Mouse (Mus musculus): ENCODE data around the gene Tmem179b. TPM values are rescaled to one million over a fixed set of nuclear protein-coding genes. Genes with fewer than 3 reads are reported as not detected.

Gene Tmem179b
- polyA plus RNA-seq (2016; fragmentation: Nextera tagmentation; extraction: Ambion mirVana): 47.4 and 49.5 TPM in 2 replicates

DNA sequence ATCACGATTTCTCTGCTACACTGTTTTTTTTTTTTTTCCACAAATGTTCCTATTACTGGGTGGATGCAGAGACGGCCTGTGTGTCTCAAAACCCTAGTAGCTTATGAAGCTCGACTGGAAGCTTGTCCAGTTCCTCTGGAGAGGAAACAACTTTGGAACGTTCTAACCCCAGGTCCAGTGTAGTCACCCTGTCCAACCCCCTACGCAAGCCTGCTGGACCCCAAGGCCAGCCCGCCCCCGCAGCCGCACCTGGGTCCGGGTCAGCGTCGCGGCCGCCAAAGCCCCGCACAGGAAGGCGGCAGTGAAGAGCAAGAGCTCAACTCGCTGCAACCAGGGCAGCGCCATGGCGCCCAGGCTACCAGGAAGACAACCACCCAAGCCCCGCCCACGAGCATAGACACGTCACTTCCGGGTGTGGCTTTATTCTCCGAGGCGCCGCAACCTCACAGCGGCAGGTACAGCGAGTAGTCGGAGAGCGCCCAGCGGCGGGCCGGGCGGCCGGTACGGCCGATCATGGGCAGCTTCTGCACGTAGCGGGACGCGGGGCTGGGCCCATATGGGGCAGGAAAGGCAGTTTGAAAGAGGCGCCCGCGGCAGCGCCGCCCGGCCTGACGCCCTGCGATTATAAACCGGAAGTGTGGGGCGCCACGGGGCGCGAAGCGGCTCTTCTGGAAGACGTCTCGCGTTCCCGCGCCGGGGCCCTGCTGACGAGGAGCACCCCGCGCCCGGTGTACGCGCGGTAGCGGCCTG, at the start of gene Tmem179b:
TSS of gene Tmem179b (minus strand) at position 382 of the 750 bp plus-strand sequence.
- Histone ChIP-seq H3K27me3 (ENCODE audit: poor library complexity, severe bottlenecking) (no peaks in the 10 kb centered on the region), H3K9me3 (no peaks in the 10 kb centered on the region), H3K36me3 (replicated peaks) (peaks cover 72% of the 10 kb centered on the region), H3K4me1 (peaks cover 52% of the 10 kb centered on the region), H3K27ac (peak within 1 kb of the TSS; percentile 98), H3K4me3 (peak within 1 kb of the TSS; percentile 88)
- WGBS: under 1% methylated on average over 68 of the region's 68 CpGs
- DNase-seq (ENCODE audit: extremely low spot score, low spot score): peak; percentile 97

DNA sequence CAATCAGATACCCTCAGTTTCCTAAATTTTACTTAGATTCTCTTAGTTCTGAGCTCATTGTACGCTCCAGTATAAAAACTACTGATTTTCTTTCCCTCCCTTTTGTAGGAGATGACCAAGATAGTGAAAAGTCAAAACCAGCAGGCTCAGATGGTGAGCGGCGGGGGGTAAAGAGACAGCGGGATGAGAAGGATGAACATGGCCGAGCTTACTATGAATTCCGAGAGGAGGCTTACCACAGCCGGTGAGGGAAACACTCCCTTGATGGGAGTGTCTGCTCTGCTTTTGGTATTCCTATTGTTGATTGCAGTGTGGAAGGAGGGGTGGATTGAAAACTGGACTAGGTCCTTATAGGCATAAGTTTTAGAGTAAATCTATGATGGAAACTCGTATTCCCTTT, 48.4 kb upstream of the Tmem179b start:
- no peak overlapping the region for H3K27ac ChIP-seq
- peaks cover 59% of the 10 kb centered on the region for H3K36me3 ChIP-seq (replicated peaks)
- H3K4me1 ChIP-seq: peaks cover 29% of the 10 kb centered on the region
- H3K9me3 ChIP-seq: no peaks in the 10 kb centered on the region
- 82% methylated on average over 8 of the region's 8 CpGs for WGBS
- H3K27me3 ChIP-seq (ENCODE audit: poor library complexity, severe bottlenecking): no peaks in the 10 kb centered on the region
- peak overlapping the region; percentile 81 for H3K4me3 ChIP-seq
- DNase-seq (ENCODE audit: extremely low spot score, low spot score): no peak

- Histone ChIP-seq H3K9me3 (no peaks in the 10 kb centered on the region), H3K4me3 (peak overlapping the region; percentile 81), H3K27me3 (ENCODE audit: poor library complexity, severe bottlenecking) (no peaks in the 10 kb centered on the region), H3K36me3 (replicated peaks) (peaks cover 53% of the 10 kb centered on the region), H3K27ac (peak overlapping the region; percentile 97), H3K4me1 (peaks cover 43% of the 10 kb centered on the region)
- 3% methylated on average over 7 of the region's 7 CpGs for WGBS
- DNase-seq (ENCODE audit: extremely low spot score, low spot score): no peak
Observed at GRCm38 (mm10) chr19:8821146-8821545, 46.9 kb upstream of the Tmem179b start.

- under 1% methylated on average over 48 of the region's 48 CpGs for WGBS
- Histone ChIP-seq H3K36me3 (replicated peaks) (peaks cover 53% of the 10 kb centered on the region), H3K27ac (peak overlapping the region; percentile 97), H3K4me1 (peaks cover 48% of the 10 kb centered on the region), H3K4me3 (peak overlapping the region; percentile 81), H3K9me3 (no peaks in the 10 kb centered on the region), H3K27me3 (ENCODE audit: poor library complexity, severe bottlenecking) (no peaks in the 10 kb centered on the region)
- DNase-seq (ENCODE audit: extremely low spot score, low spot score): no peak
Observed at GRCm38 (mm10) chr19:8820424-8820956, 46.2 kb upstream of the Tmem179b start.

DNA sequence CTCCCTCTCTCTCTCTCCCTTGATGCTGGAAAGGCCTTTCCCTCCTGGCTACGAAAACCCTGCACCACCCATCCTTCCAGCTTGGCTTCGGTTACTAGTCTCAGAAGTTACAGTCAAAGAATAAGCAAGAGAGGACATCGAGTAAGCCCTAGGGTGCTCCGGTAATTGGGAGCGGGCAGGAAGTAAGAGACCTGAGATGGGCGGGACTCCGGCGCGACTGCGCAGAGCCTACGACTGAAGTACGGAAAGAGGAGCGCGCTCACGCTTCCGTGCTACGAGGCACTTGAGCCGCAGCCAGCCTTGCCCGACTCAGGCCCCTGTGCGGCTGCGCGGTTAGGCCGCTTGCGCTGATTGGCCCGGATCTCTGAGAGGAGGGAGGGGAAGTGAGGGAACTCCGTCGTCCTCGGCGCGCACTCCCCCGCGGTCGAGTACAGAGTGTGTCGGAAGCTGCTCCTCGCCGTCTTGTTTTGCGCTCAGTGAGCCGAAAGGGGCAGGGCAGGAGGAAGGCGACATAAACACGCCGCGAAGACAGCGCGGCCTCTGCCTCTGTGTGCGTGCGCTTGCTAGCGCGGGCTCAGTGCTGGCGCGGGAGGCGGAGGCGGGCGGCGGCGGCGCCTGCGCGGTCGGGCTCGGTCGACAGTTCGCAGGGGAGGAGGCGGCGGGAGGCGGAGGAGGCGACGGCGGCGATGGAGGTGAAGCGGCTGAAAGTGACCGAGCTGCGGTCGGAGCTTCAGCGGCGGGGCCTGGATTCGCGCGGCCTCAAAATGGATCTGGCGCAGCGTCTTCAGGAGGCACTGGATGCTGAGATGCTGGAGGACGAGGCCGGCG, 45.5 kb upstream of the Tmem179b start, which contains the start of gene Hnrnpul2:
TSS of gene Hnrnpul2 (plus strand) at position 415 of the 828 bp plus-strand sequence.
- no peaks in the 10 kb centered on the region for H3K9me3 ChIP-seq
- H3K4me1 ChIP-seq: peaks cover 52% of the 10 kb centered on the region
- H3K36me3 ChIP-seq (replicated peaks): peaks cover 53% of the 10 kb centered on the region
- DNase-seq (ENCODE audit: extremely low spot score, low spot score): peak; percentile 97
- H3K27ac ChIP-seq: peak within 1 kb of the TSS; percentile 97
- H3K4me3 ChIP-seq: peak within 1 kb of the TSS; percentile 81
- H3K27me3 ChIP-seq (ENCODE audit: poor library complexity, severe bottlenecking): no peaks in the 10 kb centered on the region
- WGBS: under 1% methylated on average over 83 of the region's 83 CpGs

GRCm38 (mm10) chr19:8818801-8819595, 44.7 kb upstream of the Tmem179b start, which contains the start of gene Ttc9c:
Gene Ttc9c, minus strand, starts transcription at chr19:8819333.
- Histone ChIP-seq H3K4me3 (peak within 1 kb of the TSS; percentile 81), H3K4me1 (peaks cover 52% of the 10 kb centered on the region), H3K27ac (peak within 1 kb of the TSS; percentile 97), H3K36me3 (replicated peaks) (peaks cover 53% of the 10 kb centered on the region), H3K9me3 (no peaks in the 10 kb centered on the region), H3K27me3 (ENCODE audit: poor library complexity, severe bottlenecking) (no peaks in the 10 kb centered on the region)
- 1% methylated on average over 33 of the region's 33 CpGs for WGBS
- DNase-seq (ENCODE audit: extremely low spot score, low spot score): peak; percentile 97

GRCm38 (mm10) chr19:8818301-8818798, 44.1 kb upstream of the Tmem179b start:
- Histone ChIP-seq H3K27me3 (ENCODE audit: poor library complexity, severe bottlenecking) (no peaks in the 10 kb centered on the region), H3K27ac (peak overlapping the region; percentile 97), H3K4me1 (peaks cover 52% of the 10 kb centered on the region), H3K9me3 (no peaks in the 10 kb centered on the region), H3K4me3 (peak overlapping the region; percentile 81), H3K36me3 (replicated peaks) (peaks cover 53% of the 10 kb centered on the region)
- DNase-seq (ENCODE audit: extremely low spot score, low spot score): no peak
- WGBS: 37% methylated on average over 14 of the region's 14 CpGs

GRCm38 (mm10) chr19:8817001-8817400, 42.7 kb upstream of the Tmem179b start:
- WGBS: 75% methylated on average over 3 of the region's 3 CpGs
- Histone ChIP-seq H3K4me3 (peak overlapping the region; percentile 81), H3K36me3 (replicated peaks) (peaks cover 57% of the 10 kb centered on the region), H3K27me3 (ENCODE audit: poor library complexity, severe bottlenecking) (no peaks in the 10 kb centered on the region), H3K4me1 (peaks cover 38% of the 10 kb centered on the region), H3K9me3 (no peaks in the 10 kb centered on the region), H3K27ac (no peak overlapping the region; the same call in 1 of the 2 replicates)
- no peak for DNase-seq (ENCODE audit: extremely low spot score, low spot score)

- Histone ChIP-seq H3K27me3 (ENCODE audit: poor library complexity, severe bottlenecking) (no peaks in the 10 kb centered on the region), H3K9me3 (no peaks in the 10 kb centered on the region), H3K27ac (no peak overlapping the region), H3K4me1 (peaks cover 31% of the 10 kb centered on the region), H3K4me3 (peak overlapping the region; percentile 4; the same call in 1 of the 2 replicates), H3K36me3 (replicated peaks) (peaks cover 65% of the 10 kb centered on the region)
- DNase-seq (ENCODE audit: extremely low spot score, low spot score): no peak
- WGBS: 90% methylated on average over 11 of the region's 11 CpGs
Observed at GRCm38 (mm10) chr19:8815812-8816211, 41.5 kb upstream of the Tmem179b start.

DNA sequence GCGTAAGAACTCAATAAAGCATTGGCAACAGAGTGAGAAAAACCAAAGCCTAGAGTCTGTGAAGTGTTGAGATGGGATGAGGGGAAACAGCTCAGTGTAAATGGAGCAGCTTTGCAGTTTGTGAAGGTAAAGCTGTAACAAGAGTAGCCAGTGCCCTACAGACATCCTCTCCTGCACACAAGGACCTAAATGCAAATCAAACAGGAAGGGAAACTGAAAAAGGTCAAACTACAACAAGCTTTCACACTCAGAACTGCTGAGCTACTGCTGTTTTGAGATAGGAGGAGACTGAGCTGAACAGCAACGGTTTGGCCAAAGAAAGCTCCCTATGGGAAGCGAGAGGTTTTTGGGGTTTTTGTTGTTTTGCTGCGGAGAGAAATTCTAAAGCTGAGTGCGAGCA, 32.5 kb upstream of the Tmem179b start:
- peaks cover 86% of the 10 kb centered on the region for H3K36me3 ChIP-seq (replicated peaks)
- no peak overlapping the region for H3K4me3 ChIP-seq
- WGBS: 96% methylated on average over 5 of the region's 5 CpGs

DNA sequence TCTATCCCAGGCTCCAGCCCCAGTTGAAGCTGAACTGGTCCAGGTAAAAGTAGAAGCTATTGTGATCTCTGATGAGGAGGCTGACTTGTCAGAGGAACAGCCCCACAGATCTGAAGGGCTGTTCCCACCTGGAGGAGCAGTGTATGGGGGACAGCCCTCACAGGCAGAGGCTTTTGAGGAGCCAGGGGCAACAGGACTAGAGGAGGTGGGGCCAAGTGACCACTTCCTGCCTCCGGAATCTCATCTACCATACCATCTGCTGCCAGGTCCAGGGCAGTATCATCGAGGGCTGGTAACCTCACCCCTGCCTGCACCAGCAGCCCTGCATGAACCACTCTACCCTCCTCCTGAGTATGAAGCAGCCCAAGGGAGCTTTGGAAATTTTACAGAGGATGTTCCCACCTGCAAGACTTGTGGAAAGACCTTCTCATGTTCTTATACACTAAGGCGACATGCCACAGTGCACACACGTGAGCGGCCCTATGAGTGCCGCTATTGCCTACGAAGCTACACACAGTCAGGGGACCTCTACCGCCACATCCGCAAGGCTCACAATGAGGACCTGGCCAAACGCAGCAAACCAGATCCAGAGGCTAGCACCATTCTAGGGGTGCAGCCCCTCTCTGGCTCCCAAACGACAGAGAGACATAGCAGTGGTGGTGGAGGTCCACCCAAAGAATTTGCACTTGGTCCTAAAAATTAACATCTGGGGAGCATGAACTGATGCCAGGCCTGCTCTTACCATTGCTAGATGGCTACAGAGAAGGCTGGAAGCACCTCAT, 29.8 kb upstream of the Tmem179b start:
- DNase-seq (ENCODE audit: extremely low spot score, low spot score): no peak
- H3K27me3 ChIP-seq (ENCODE audit: poor library complexity, severe bottlenecking): no peaks in the 10 kb centered on the region
- H3K4me1 ChIP-seq: peaks cover 21% of the 10 kb centered on the region
- 90% methylated on average over 11 of the region's 11 CpGs for WGBS
- H3K4me3 ChIP-seq: peak overlapping the region; percentile 65; the same call in 1 of the 2 replicates
- no peaks in the 10 kb centered on the region for H3K9me3 ChIP-seq
- H3K36me3 ChIP-seq (replicated peaks): peaks cover 59% of the 10 kb centered on the region
- H3K27ac ChIP-seq: 0 out of 2 replicates have a peak overlapping the region, but pooled peaks have one; percentile 90

More for the DNA sequence above, 32.5 kb upstream of the Tmem179b start:
- Histone ChIP-seq H3K27ac (no peak overlapping the region), H3K9me3 (no peaks in the 10 kb centered on the region), H3K27me3 (ENCODE audit: poor library complexity, severe bottlenecking) (no peaks in the 10 kb centered on the region), H3K4me1 (peaks cover 17% of the 10 kb centered on the region)
- no peak for DNase-seq (ENCODE audit: extremely low spot score, low spot score)
